Mouse (Mus musculus) lung, embryonic 16.5 days (tissue): Measurements from ENCODE around the gene Abhd18. TPM values are rescaled to one million over a fixed set of nuclear protein-coding genes. Genes with fewer than 3 reads are reported as not detected.

Experiments
- ATAC-seq: fragments of 200-750 bp; cut with Nextera tagmentation; 2 replicates; pipeline ENCODE4 v1.8.0; 2017; ENCODE audit warnings: low read depth, mild to moderate bottlenecking, moderate library complexity
- H3K27ac ChIP-seq: fragments of 300-500 bp; sonication (generic); 2 replicates; pipeline ENCODE4 v1.5.1; 2014; ENCODE audit warnings: mild to moderate bottlenecking, control low read depth, low read length
- H3K27me3 ChIP-seq: fragments of 300-500 bp; sonication (generic); 2 replicates; pipeline ENCODE4 v1.6.1; 2014; ENCODE audit warnings: low read depth, low read length, mixed read lengths; ENCODE audit not compliant: control insufficient read depth, insufficient read depth
- H3K36me3 ChIP-seq: fragments of 300-500 bp; sonication (generic); 2 replicates; pipeline ENCODE4 v1.6.1; 2014; ENCODE audit warnings: low read length; ENCODE audit not compliant: control insufficient read depth, insufficient read depth
- H3K4me1 ChIP-seq: fragments of 300-500 bp; sonication (generic); replicated peaks from 2 replicates; pipeline ENCODE4 v1.6.1; 2014; ENCODE audit warnings: low read length, mixed read lengths; ENCODE audit not compliant: control insufficient read depth, insufficient read depth
- H3K4me2 ChIP-seq: fragments of 300-500 bp; sonication (generic); 2 replicates; pipeline ENCODE4 v1.6.1; 2014; ENCODE audit warnings: low read depth, low read length, control low read depth
- H3K4me3 ChIP-seq: fragments of 300-500 bp; sonication (generic); 2 replicates; pipeline ENCODE4 v1.5.1; 2014; ENCODE audit warnings: mild to moderate bottlenecking, low read length, control low read depth
- H3K9ac ChIP-seq: fragments of 300-500 bp; sonication (generic); 2 replicates; pipeline ENCODE4 v1.6.1; 2014; ENCODE audit warnings: low read length, control low read depth
- H3K9me3 ChIP-seq: fragments of 300-500 bp; sonication (generic); 2 replicates; pipeline ENCODE4 v1.6.1; 2016; ENCODE audit warnings: low read length; ENCODE audit not compliant: control insufficient read depth
- WGBS: fragments of 180-500 bp; shearing (Covaris S2); extraction: QIAGEN DNeasy Blood & Tissue Kit; methylation state at CpG from one replicate; pipeline ENCODE4 v1.1.7; 2014; 5-methylcytosine and 5-hydroxymethylcytosine counted together
- polyA plus RNA-seq: library from polyadenylated mRNA; unstranded; fragments of >200 nt; fragmentation: Nextera tagmentation; extraction: Ambion mirVana; gene quantifications from 2 replicates; pipeline ENCODE4 v1.2.1, GENCODE M21; 2015

The Abhd18 gene
- polyA plus RNA-seq, 1 experiment from 2014 or later: 8.6 TPM

DNA sequence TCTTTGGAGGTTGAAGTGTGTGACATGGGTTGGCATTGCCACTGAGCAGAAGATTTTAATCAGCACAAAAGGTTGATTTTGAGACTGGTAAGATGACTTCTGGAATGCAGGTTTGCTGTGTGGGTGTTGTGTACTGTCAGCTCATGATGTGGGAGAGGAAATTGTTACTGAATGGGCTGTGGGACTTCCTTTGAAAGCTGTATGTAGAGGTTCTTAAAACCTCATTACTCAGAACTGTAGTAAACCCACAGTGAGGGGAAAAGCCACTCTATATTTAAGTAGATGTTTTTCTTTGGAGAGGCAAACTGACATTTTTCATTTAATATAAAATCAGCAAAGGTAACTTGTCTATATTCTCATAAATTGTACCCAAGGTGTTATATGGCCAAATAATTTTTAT is 134.0 kb downstream of the Abhd18 start:
- no peak overlapping the region for H3K9ac ChIP-seq
- no peak overlapping the region for H3K4me3 ChIP-seq
- ATAC-seq: no peak
- H3K27ac ChIP-seq: no peak overlapping the region
- H3K4me2 ChIP-seq: no peak overlapping the region
- H3K9me3 ChIP-seq: no peaks in the 10 kb centered on the region
- no peaks in the 10 kb centered on the region for H3K36me3 ChIP-seq
- H3K27me3 ChIP-seq: no peaks in the 10 kb centered on the region
- H3K4me1 ChIP-seq: no peaks in the 10 kb centered on the region

DNA sequence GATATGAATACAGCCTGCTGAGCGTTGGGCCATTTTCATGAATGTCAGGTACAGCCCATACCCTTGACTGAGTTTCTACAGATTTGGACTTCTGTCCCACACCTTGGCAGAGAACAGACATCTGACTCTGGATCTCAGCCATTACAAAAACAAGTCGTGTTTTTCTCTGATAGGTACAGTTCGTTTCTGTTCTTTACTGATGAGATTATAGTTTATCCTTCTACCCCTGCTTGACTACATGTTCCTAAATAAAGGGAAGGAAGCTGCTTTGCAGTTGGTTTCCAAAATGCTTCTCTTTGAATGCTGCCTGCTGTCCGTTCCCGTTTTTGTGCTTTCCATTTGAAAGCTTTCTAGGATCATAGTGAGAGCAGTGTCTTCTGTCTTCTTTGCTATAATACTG is 140.8 kb downstream of the Abhd18 start:
- no peak overlapping the region for H3K4me2 ChIP-seq
- H3K27ac ChIP-seq: no peak overlapping the region
- H3K4me1 ChIP-seq: no peaks in the 10 kb centered on the region
- ATAC-seq: no peak
- no peaks in the 10 kb centered on the region for H3K27me3 ChIP-seq
- no peaks in the 10 kb centered on the region for H3K9me3 ChIP-seq
- H3K36me3 ChIP-seq: no peaks in the 10 kb centered on the region
- 74% methylated on average over 5 of the region's 5 CpGs for WGBS
- H3K4me3 ChIP-seq: no peak overlapping the region
- H3K9ac ChIP-seq: no peak overlapping the region

Other genes with a start within 250 kb of the Abhd18 start
- 0.10 and 0.48 TPM in 2 replicates for gene Slc25a31, start 138.1 kb upstream of the Abhd18 start, polyA plus RNA-seq
- 22.7 and 24.2 TPM in 2 replicates for gene Hspa4l, start 102.5 kb upstream of the Abhd18 start, polyA plus RNA-seq
- gene Plk4, start 47.0 kb upstream of the Abhd18 start, polyA plus RNA-seq: 57.6 and 64.0 TPM in 2 replicates
- 7.1 and 7.4 TPM in 2 replicates for gene Mfsd8, start 84 bp upstream of the Abhd18 start, polyA plus RNA-seq
- 0.14 and 0.20 TPM in 2 replicates for gene 1700034I23Rik, start 55.6 kb downstream of the Abhd18 start, polyA plus RNA-seq
- 3.1 and 4.5 TPM in 2 replicates for gene Larp1b, start 102.9 kb downstream of the Abhd18 start, polyA plus RNA-seq
- gene Pgrmc2, start 236.1 kb downstream of the Abhd18 start, polyA plus RNA-seq: 24.0 and 24.8 TPM in 2 replicates